Mouse (Mus musculus) midbrain, embryonic 12.5 days (tissue): Measurements from ENCODE around the gene Cd8a. TPM values are rescaled to one million over a fixed set of nuclear protein-coding genes. Genes with fewer than 3 reads are reported as not detected.

ENCODE experiments used
- ATAC-seq: fragments of 200-750 bp; cut with Nextera tagmentation; 2 replicates; pipeline ENCODE4 v1.8.0; 2017; ENCODE audit warnings: low read depth, moderate TSS enrichment, moderate library complexity; ENCODE audit not compliant: low FRiP score
- H3K27ac ChIP-seq: fragments of 300-500 bp; sonication (generic); replicated peaks from 2 replicates; pipeline ENCODE4 v1.5.1; 2016; ENCODE audit warnings: mild to moderate bottlenecking
- H3K27me3 ChIP-seq: fragments of 300-500 bp; sonication (generic); 2 replicates; pipeline ENCODE4 v1.6.1; 2016; ENCODE audit warnings: mild to moderate bottlenecking
- H3K36me3 ChIP-seq: fragments of 300-500 bp; sonication (generic); 2 replicates; pipeline ENCODE4 v1.6.1; 2016
- H3K4me1 ChIP-seq: fragments of 300-500 bp; sonication (generic); 2 replicates; pipeline ENCODE4 v1.6.1; 2016
- H3K4me2 ChIP-seq: fragments of 300-500 bp; sonication (generic); replicated peaks from 2 replicates; pipeline ENCODE4 v1.6.1; 2016; ENCODE audit warnings: mild to moderate bottlenecking, moderate library complexity
- H3K4me3 ChIP-seq: fragments of 300-500 bp; sonication (generic); 2 replicates; pipeline ENCODE4 v1.5.1; 2016; ENCODE audit warnings: mild to moderate bottlenecking
- H3K9ac ChIP-seq: fragments of 300-500 bp; sonication (generic); replicated peaks from 2 replicates; pipeline ENCODE4 v1.6.1; 2016; ENCODE audit warnings: mild to moderate bottlenecking, moderate library complexity
- H3K9me3 ChIP-seq: fragments of 300-500 bp; sonication (generic); 2 replicates; pipeline ENCODE4 v1.6.1; 2016; ENCODE audit warnings: mild to moderate bottlenecking
- WGBS: fragments of 180-500 bp; shearing (Covaris S2); methylation state at CpG from one replicate; pipeline ENCODE4 v1.1.7; 2016; 5-methylcytosine and 5-hydroxymethylcytosine counted together
- polyA plus RNA-seq: library from polyadenylated mRNA; unstranded; fragments of >200 nt; fragmentation: Nextera tagmentation; extraction: Ambion mirVana; gene quantifications from 2 replicates; pipeline ENCODE4 v1.2.1, GENCODE M21; 2016

Gene Cd8a
- polyA plus RNA-seq, 1 experiment from 2014 or later: not detected

DNA sequence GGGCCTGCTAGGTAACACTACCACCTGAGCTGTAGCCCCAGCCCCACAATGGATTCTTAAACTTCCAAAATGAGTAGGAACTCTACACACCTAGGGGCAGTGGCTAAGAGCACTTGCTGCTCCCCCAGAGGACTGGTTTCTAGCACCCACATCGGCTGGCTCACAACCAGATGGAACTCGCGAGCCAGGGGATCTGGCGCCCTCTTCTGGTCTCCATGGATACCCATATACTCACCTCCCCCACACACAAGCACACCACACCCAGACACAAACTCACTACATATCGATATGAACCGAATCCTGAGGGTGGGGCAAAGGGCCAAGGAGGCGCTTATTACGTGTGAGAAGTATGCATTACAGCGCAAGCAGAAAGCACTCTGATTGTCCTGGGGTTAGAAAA, 25.2 kb upstream of the Cd8a start:
- no peaks in the 10 kb centered on the region for H3K4me1 ChIP-seq
- WGBS: 94% methylated on average over 9 of the region's 9 CpGs
- no peak overlapping the region for H3K4me2 ChIP-seq
- H3K9ac ChIP-seq: no peak overlapping the region
- no peak for ATAC-seq
- no peaks in the 10 kb centered on the region; the same call in 1 of the 2 replicates for H3K9me3 ChIP-seq
- no peak overlapping the region for H3K4me3 ChIP-seq
- H3K27ac ChIP-seq: no peak overlapping the region
- H3K27me3 ChIP-seq: no peaks in the 10 kb centered on the region
- H3K36me3 ChIP-seq: no peaks in the 10 kb centered on the region

DNA sequence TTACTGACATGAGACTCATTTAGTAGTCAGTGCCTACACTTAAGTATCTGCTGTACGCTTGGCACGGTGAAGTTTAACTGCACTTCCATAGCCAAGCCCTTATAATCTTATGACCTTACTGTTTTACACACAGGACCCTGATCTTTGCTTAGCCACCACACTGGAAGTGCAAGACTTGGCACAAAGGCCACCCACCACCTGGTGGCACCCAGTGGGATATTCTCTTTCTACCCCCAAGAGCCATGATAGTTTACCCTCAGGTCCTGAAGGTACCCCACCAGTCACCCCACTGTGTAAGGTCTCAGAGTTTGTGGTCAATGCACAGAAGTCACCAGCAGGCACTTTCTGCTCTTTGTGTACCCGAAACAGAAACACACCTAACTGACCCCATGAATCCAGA, 22.0 kb upstream of the Cd8a start:
- Histone ChIP-seq H3K4me3 (no peak overlapping the region), H3K27me3 (no peaks in the 10 kb centered on the region), H3K9ac (no peak overlapping the region), H3K36me3 (no peaks in the 10 kb centered on the region), H3K27ac (no peak overlapping the region), H3K9me3 (no peaks in the 10 kb centered on the region; the same call in 1 of the 2 replicates), H3K4me2 (no peak overlapping the region), H3K4me1 (no peaks in the 10 kb centered on the region)
- 97% methylated on average over 3 of the region's 3 CpGs for WGBS
- ATAC-seq: no peak

DNA sequence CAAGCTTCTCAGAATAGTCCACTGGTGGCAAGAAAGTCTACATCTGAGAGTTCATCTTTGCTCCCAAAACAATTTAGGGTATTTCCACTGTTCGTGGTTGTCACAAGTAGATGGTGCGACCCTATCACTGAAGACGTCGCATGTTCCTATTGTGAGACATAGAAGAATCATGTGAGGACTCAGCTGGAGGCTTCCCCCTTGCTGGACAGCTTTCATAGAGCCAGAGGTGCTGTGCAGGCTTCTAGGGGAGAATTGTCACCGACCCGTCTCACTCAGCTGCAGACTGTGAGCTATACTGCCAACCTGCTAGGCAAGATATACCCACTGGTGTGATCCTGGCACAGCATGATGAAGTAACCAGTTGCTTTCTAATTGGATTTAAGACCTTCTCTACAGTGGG, 21.0 kb upstream of the Cd8a start:
- no peak overlapping the region for H3K9ac ChIP-seq
- no peak for ATAC-seq
- no peak overlapping the region for H3K4me3 ChIP-seq
- no peaks in the 10 kb centered on the region; the same call in 1 of the 2 replicates for H3K9me3 ChIP-seq
- 94% methylated on average over 6 of the region's 6 CpGs for WGBS
- H3K4me2 ChIP-seq: no peak overlapping the region
- no peaks in the 10 kb centered on the region for H3K36me3 ChIP-seq
- no peak overlapping the region for H3K27ac ChIP-seq
- no peaks in the 10 kb centered on the region for H3K27me3 ChIP-seq
- H3K4me1 ChIP-seq: no peaks in the 10 kb centered on the region

DNA sequence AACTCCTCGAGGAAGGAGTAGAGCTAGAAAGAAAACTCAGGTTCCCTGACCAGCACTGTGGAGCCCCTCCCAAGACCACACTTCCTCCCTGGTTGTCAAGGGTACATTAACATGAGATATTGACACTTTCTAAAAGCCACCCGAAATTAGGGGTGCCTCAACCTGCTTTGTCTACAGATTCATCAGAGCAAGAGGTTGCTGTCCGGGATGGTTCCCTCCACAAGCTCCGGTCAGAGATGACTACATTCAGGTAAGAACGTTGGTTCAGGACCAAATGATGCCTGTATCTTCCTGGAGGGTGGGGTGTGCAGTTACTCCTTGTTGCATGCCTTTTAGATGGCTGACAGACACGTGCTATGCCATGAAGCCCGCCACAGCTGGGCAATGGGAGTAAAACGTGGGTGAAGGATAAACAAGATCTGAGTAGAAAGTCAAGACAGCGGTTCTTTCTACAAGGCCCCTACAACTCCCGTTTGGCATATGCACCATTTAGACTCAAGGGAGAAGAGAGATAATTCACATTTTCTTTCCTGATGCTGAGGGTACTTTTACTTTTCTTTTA, 20.3 kb upstream of the Cd8a start:
- Histone ChIP-seq H3K4me3 (no peak overlapping the region), H3K27ac (no peak overlapping the region), H3K27me3 (no peaks in the 10 kb centered on the region), H3K4me2 (no peak overlapping the region), H3K9me3 (no peaks in the 10 kb centered on the region; the same call in 1 of the 2 replicates), H3K4me1 (no peaks in the 10 kb centered on the region), H3K9ac (no peak overlapping the region), H3K36me3 (no peaks in the 10 kb centered on the region)
- ATAC-seq: no peak
- 86% methylated on average over 10 of the region's 10 CpGs for WGBS

DNA sequence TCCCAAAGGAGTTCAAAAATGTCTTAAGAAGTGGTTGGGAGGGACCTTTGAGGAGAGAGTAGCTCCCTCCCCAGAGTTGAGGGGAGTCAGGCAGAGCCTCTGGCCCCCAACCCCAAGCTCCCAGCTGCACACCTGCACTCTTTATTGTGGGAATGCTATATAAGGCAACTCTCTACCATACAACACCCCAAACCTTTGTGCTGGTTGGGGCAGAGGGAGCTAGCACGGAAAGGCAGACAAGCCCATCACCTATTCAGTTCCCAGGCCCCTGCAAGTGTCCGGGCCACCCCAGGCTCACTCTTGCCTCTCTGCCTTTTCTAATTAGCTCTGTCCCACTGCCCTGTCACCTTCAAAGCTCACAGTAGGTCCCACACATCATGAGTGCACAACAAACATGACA, 19.5 kb upstream of the Cd8a start:
- Histone ChIP-seq H3K4me2 (no peak overlapping the region), H3K4me1 (no peaks in the 10 kb centered on the region), H3K36me3 (no peaks in the 10 kb centered on the region), H3K9ac (no peak overlapping the region), H3K27me3 (no peaks in the 10 kb centered on the region), H3K9me3 (no peaks in the 10 kb centered on the region), H3K4me3 (no peak overlapping the region), H3K27ac (no peak overlapping the region)
- WGBS: 85% methylated on average over 2 of the region's 2 CpGs
- ATAC-seq: no peak

DNA sequence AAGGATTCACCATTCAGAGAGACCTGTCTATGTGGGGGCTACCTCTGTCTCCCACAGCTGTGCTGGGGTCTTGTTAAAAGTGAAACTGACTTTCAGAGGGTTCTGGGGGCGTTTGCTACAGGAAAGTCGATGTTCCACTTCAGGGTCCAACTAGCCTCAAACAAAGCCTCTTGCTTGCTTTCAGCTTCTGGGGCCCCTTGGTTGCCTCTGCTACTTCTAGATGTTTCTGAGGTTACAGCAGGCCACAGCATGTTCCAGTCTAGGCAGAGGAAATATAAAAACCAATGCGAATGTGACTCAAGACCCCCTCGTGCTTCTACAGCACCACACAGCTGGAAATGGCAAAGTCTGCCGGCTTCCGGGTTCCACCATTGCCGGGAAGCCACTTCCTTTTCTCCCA, 15.7 kb upstream of the Cd8a start:
- H3K4me3 ChIP-seq: no peak overlapping the region
- ATAC-seq: no peak
- H3K27ac ChIP-seq: no peak overlapping the region
- no peak overlapping the region for H3K9ac ChIP-seq
- no peaks in the 10 kb centered on the region for H3K27me3 ChIP-seq
- H3K9me3 ChIP-seq: no peaks in the 10 kb centered on the region
- H3K4me2 ChIP-seq: no peak overlapping the region
- no peaks in the 10 kb centered on the region for H3K4me1 ChIP-seq
- no peaks in the 10 kb centered on the region for H3K36me3 ChIP-seq
- 89% methylated on average over 7 of the region's 7 CpGs for WGBS

DNA sequence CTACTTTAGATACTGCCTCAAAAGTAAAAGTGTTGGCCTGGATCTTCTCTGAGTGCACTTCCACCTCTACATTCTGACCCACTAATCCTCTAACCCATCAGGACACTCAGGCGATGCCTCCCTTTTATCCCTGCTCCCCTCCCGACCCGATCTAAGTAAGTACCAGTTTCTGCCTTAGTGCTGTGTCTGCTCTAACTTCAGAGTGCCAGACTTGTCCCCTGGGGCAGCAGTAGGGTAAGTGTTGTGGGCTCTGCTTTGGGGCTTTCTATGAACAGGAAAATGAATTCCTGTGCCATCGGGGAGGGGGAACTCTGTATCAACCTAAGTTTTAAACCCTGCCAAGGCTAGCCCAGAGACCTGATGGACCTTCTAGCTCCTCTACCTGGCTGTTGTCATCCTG, 13.0 kb upstream of the Cd8a start:
- no peak overlapping the region for H3K9ac ChIP-seq
- H3K36me3 ChIP-seq: no peaks in the 10 kb centered on the region
- H3K27ac ChIP-seq: no peak overlapping the region
- 62% methylated on average over 4 of the region's 4 CpGs for WGBS
- ATAC-seq: no peak
- no peaks in the 10 kb centered on the region for H3K27me3 ChIP-seq
- no peak overlapping the region for H3K4me3 ChIP-seq
- H3K4me1 ChIP-seq: no peaks in the 10 kb centered on the region
- H3K4me2 ChIP-seq: no peak overlapping the region
- no peaks in the 10 kb centered on the region for H3K9me3 ChIP-seq

DNA sequence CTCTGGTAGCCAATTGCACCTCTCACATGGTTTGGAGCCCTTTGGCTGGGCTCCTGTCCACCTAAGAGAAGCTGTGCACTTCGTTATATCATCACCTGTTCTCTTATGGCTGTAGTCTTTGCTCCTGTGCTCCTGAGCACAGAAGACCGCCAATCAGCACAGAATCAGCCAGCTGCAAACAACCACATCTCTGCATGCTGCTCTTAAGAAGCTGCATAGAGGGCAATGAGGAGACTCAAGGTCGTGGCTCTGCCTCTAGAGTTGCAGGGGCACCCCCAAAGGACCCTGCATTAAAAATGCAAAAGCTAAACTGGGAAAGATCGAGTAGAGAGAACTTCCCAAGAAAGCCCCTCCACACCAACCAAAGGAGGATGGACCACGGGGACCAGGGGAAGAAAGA, 12.5 kb upstream of the Cd8a start:
- Histone ChIP-seq H3K36me3 (no peaks in the 10 kb centered on the region), H3K4me1 (no peaks in the 10 kb centered on the region), H3K4me3 (no peak overlapping the region), H3K9ac (no peak overlapping the region), H3K4me2 (no peak overlapping the region), H3K27me3 (no peaks in the 10 kb centered on the region), H3K27ac (no peak overlapping the region), H3K9me3 (no peaks in the 10 kb centered on the region)
- 67% methylated on average over 5 of the region's 5 CpGs for WGBS
- ATAC-seq: no peak

DNA sequence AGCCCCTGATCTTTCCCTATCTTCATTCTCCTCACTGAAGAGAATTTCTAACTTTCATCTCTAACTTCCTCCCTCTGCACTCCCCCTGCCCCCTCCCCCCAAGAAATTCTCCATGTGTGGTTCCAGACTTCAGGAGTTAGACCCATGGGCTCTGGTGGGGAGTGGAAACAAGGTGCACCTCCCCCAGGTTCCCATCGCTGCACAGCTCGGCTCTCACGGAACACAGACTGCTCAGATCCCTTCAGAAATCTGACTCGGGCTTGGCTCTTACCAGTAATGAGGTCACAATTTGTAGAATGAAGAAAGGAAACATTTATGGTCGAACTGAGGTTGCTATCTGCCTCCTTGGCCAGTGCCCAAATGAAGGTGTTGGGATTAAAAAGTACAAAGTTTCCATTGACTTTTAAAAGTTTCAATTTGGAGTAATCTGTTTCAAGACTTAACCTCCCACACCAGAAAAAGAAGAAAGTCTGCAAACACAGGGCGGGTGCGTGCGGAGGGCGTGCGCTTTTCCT, 12.0 kb upstream of the Cd8a start:
- WGBS: 89% methylated on average over 10 of the region's 10 CpGs
- Histone ChIP-seq H3K36me3 (no peaks in the 10 kb centered on the region), H3K4me1 (no peaks in the 10 kb centered on the region), H3K27me3 (no peaks in the 10 kb centered on the region), H3K4me3 (no peak overlapping the region), H3K9me3 (no peaks in the 10 kb centered on the region), H3K27ac (no peak overlapping the region), H3K4me2 (no peak overlapping the region), H3K9ac (no peak overlapping the region)
- ATAC-seq: no peak

DNA sequence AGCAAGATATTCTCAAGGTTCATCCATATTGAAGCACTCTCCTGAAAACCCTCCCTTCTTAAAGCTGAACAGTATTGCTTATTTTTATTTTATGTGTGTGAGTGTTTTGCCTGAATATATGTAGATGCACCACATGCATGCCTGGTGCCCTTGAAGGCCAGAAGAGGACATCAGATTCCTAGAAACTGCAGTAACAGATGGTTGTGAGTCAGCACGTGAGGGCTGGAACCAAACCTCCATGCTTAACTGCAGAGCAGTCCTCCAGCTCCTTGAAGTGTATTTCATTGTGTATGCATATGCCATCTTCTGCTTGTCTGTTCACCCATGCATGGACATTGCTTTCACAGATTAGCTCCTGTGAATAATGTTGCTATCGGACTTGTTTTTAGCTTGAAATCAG, 9.2 kb upstream of the Cd8a start:
- Histone ChIP-seq H3K4me3 (no peak overlapping the region), H3K4me1 (no peaks in the 10 kb centered on the region), H3K9me3 (no peaks in the 10 kb centered on the region), H3K36me3 (no peaks in the 10 kb centered on the region), H3K4me2 (no peak overlapping the region), H3K27ac (no peak overlapping the region), H3K27me3 (no peaks in the 10 kb centered on the region), H3K9ac (no peak overlapping the region)
- 67% methylated on average over 2 of the region's 2 CpGs for WGBS
- no peak for ATAC-seq

DNA sequence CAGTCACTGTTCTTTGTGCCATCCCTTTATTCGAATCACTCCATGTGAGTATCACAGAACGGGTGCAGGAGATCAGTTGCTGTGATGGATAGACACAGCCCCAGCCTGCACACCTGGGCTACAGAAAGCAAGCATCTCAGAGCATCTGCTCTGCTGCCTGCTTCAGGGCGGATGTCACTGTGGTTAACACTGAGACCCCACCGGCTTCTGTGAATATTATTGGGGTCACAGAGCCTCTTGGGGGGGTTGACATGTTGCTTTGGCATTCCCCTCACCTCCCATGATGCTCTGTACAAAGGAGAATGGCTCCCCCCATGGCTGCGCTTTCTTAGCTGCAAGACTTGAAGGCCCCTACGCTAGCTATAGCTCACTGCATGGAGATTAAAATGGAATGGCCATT, 3.8 kb upstream of the Cd8a start:
- WGBS: 91% methylated on average over 6 of the region's 6 CpGs
- Histone ChIP-seq H3K4me3 (no peak overlapping the region), H3K27ac (no peak overlapping the region), H3K9ac (no peak overlapping the region), H3K9me3 (no peaks in the 10 kb centered on the region), H3K36me3 (no peaks in the 10 kb centered on the region), H3K4me2 (no peak overlapping the region), H3K27me3 (no peaks in the 10 kb centered on the region), H3K4me1 (no peaks in the 10 kb centered on the region)
- ATAC-seq: no peak

DNA sequence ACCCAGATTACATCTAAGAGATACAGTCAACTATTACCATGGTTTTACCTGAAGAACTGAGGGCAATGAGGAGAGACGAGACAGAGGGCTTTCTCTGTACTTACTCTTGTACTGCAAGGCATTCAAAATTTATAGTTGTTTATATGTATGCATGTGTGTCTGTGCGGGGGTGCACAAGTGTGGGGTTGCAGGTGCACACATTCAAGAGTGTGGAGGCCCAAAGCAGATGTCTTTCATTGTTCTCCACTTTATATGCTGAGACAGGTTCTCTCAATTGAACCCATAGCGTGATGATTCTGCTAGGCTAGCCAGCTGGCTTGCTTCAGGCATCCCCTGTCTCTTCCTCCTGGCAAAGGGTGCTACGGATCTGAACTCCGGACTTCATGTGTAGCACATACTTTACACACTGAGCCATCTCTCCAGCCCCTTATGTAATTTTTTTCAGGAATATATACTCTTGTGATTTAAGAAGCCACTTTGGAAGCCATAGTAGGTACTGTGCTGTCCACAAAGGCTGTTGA, 2.1 kb upstream of the Cd8a start:
- WGBS: 91% methylated on average over 5 of the region's 5 CpGs
- H3K4me3 ChIP-seq: no peak overlapping the region
- no peaks in the 10 kb centered on the region for H3K4me1 ChIP-seq
- no peaks in the 10 kb centered on the region for H3K9me3 ChIP-seq
- H3K4me2 ChIP-seq: no peak overlapping the region
- no peak for ATAC-seq
- H3K36me3 ChIP-seq: no peaks in the 10 kb centered on the region
- H3K27ac ChIP-seq: no peak overlapping the region
- no peaks in the 10 kb centered on the region for H3K27me3 ChIP-seq
- H3K9ac ChIP-seq: no peak overlapping the region
